Mouse (Mus musculus) frontal cortex, postnatal 14 days (tissue): ENCODE data around the gene Thnsl1.
"Not testable (repeated sequence)": the region's sequence is repeated elsewhere in the genome, so short reads cannot be mapped to it uniquely, and the experiment has no call there.

Source experiments
- DNase-seq, 2 experiments: peaks; one replicate each; pipeline ENCODE4 v3.0.0; 2022; ENCODE audit warnings: low spot score in 2 of 2

Gene Thnsl1

DNA sequence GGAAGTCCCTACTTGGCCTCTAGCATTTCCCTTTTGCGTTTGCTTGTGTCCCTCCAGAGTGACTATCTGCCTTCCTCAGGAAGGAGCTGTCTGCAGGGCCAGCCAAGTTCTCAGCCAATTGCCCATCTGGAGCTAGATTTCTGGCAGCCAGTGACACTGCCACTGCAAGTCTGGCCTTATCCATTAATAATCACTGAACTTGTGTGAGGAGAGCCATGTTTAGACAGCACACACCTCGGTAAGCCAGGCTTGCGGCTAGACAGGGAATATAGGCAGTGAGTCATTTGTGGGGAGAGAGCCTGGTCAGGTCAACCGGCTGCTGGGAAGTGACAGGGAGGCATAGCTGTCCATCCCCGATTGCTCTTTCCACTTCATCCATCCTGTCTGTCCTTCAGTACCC lies 31.3 kb downstream of the Thnsl1 start:
- no peak for DNase-seq

- not testable (repeated sequence) for DNase-seq
Observed at GRCm38 (mm10) chr2:21244104-21244503, 38.6 kb downstream of the Thnsl1 start.

DNA sequence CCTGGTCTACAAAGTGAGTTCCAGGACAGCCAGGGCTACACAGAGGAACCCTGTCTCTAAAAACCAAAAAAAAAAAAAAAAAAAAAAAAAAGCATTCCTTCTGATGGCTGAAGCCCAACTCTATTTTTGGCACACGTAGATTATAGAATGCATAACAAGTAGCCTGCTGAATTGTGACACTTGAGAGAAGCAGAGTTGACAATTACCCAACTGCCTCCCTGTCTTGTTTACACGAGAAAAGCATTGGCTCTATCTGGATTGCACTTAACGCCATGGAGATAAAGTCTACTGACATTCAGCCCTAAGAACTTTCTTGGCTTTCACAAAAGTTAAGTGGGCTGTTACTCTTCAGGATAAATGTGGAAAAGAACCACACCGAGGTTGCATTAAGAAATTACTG lies 39.5 kb downstream of the Thnsl1 start:
- no peak for DNase-seq

DNA sequence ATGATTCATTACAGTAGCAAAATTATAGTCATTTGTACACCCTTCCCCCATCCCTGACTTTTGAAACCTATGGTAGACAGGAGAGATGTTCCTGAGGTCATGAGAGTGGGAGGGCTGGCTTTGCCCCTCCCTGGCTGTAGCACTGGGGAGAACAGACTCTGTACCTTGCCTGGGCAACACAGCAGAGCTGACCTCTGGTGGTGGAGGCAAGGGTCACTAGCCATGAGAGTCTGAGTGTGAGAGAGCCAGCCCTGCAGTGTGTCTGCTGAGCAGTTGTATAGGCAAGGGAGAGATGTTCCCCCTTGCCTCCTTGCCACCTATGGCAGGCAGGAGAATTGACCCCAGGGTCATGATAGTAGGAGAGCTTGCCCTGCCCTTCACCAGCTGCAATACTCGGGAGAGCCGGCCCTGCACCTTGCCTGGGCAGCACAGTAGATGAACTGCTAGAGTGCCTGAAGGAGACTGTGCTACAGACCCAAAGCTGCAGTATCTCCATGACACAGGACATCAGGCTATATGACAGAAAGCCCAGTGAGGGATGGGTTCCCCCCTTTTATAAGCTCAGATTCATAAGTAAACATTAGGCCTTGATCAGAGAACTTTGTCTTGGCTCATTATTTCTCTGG lies 40.1 kb downstream of the Thnsl1 start:
- no peak for DNase-seq

- DNase-seq: no peak
Observed at GRCm38 (mm10) chr2:21253644-21254043, 48.1 kb downstream of the Thnsl1 start.

DNA sequence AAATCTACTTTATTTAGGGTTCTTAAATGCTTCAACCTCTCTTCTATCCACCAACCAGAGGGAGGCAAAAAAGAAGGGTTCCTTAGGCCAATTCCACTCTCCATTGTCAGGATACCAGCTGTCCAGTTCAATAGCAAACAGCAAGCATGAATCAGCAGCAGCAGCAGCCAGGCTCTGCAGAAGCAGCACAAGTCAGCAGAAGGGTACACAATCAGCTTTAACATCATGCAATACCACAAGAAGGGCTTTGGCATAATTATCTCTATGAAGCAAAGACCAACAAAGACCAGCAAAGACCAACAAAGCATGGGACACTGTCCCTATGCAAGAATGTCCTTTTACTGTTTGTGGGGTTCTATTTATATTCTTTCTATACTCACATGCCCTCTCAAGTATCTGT lies 48.8 kb downstream of the Thnsl1 start:
- no peak for DNase-seq

DNA sequence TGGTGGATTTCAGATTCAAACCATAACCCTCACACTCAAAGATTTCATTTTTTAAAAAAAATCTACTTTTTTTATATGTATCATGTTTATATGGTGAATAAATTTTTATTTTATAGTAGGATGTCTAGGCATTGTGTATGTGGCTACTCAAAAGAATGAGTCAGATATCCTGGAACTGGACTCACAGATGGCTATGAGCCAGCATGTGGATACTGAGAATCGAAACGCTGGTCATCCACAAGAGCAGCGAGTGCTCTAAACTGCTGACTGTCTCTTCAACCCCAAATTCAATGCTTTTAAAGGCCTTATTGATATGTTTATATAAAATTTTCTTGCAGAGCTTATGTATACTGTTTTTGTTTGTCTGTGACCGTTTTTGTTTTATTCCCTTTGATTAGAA lies 52.8 kb downstream of the Thnsl1 start:
- DNase-seq: no peak

DNA sequence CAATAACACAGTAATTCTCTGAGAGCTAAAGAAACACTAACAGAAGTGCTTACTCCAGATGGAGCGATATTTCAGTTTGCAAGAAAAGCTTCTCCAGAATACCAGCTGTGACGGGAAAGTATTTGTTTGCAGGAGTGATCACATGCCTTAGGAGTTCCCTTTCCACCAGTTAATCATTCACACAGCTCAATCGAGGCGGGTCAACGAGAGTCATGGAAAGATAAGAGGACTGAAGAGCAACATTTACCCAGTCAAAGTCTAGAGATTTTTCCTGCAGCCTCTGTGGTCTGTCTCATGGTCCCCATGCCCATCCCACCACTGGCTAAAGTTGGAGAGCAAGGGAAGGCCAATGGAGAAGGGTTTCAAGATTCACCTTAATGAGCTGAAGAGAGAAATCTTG lies 53.6 kb downstream of the Thnsl1 start:
- DNase-seq: no peak

DNA sequence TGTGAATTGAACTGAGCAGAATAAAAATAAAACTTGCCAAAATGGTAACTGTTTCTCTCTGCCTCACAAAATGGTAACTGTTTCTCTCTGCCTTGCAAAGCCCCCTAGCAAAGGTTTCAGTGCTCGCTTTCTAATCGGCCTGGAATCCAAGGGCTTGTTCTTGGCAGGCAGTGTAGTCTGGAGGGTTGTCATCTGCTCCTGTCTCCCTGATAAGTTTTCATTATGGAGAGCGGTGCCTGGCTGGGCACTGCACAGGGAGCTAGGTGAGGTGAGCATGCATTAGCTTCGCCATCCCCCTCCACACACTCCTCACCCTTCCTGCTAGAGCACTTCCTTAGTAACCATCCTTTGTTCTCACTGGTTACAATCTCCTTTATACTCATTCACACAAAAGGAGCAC lies 54.5 kb downstream of the Thnsl1 start:
- no peak for DNase-seq

DNA sequence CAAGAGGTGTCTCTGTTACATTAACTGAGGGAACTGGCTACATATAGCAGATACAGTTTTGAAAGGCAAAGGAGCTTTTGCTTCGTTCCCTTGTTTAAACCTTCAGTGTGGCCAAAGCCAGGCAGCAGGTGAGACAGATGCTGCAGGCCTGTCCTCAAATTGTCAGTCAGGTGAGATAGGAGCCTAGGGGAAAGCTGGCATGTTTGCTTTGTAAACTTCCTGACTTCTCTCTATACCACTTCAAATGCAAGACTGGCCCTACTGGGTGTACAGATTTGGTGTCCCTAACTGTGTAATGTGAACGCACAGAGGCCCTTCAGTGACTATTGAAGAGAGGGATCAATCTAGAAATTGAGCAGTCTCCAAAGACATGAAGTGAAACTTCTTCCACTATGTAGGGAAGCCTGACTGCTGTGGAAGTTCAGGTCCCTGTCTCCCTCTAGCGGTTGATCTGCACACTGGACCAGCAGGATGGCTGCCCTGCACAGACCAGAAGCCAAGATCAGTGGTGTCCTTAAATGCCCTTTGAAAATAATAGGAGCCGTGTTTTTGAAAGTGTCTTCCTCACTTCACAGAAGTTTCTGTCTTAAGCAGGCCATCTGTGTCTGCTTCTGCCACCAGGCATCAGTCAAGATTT lies 56.0 kb downstream of the Thnsl1 start:
- peak; percentile 26 to 46 for DNase-seq

DNA sequence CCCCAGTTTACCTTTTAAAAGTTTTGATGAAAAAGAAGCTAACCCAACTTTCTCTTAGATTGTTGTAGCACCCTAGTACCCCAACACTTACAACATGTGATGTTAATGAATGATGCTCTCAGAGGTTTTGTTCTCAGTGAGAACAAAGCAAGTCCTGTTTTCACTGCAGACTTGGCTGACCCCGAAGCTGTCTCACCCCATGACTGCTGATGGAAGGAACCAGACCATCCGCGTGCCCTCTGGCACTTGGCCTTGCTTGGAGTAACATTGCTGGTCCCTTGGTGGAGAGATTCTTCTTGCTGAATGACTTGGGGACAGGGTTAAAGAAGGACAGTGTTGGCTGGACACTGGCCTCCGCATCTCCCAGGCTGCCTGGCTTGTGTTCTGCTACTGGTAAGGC lies 58.5 kb downstream of the Thnsl1 start:
- DNase-seq: no peak
